Mouse (Mus musculus) adrenal gland, postnatal 4 days (tissue): ENCODE measurements at regions not wholly inside any gene's neighbourhood (a gene's known extent, or its start where the extent isn't known, plus 50 kb on each side); places are given as distances from the start of the nearest gene placed in this dataset.

Source experiments
- DNase-seq, 2 experiments: peaks; one replicate each; pipeline ENCODE4 v3.0.0; 2021 to 2022; ENCODE audit warnings: low spot score in 2 of 2, mixed read lengths in 2 of 2

GRCm38 (mm10) chr2:131674872-131675271 is 112.8 kb upstream of the Adra1d start:
- no peak for DNase-seq

- no peak for DNase-seq
Measured at GRCm38 (mm10) chr2:131673351-131673750, 111.3 kb upstream of the Adra1d start.

- DNase-seq: no peak
Measured at GRCm38 (mm10) chr2:131672646-131673045, 110.6 kb upstream of the Adra1d start.

DNA sequence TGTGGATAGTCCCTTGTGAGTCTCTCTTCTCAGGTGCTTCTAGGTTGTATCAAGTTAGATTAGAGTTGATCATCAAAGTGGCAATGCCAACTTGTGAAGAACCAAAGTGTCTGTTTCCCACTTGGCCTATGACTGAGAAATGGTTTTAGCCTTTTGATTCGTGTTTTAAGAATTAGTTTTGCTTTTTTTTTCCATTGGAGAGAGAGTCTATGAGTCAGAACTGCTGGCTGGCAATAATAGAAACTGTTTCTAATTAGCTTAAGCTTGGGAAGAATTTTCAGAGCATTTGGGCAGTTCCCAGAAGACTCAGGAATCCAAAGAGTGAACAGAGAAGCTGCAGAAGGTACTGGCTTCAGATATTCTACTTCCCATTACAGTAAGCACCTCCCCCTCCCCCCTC is 110.1 kb upstream of the Adra1d start:
- DNase-seq: no peak

DNA sequence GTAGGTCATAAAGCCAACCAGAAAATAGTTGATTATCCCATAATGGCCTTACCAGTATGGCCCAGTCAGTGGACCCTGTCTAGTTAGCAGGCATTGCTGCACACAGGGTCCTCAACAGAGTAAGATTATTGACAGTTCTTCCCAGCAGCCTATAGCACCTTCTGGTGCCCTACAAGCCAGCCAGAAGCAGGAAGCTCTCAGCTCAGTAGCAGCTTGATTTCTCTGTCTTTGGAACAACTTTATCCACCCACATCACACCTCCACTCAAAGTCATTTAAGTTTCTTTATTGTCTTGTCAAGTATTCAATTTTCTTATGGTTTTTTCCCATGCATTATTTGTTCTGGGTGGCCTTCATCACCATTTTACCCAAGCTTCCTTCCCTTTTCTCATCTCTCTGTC is 108.8 kb upstream of the Adra1d start:
- no peak for DNase-seq

- no peak for DNase-seq
Measured at GRCm38 (mm10) chr2:131667874-131668273, 105.8 kb upstream of the Adra1d start.

GRCm38 (mm10) chr2:131666841-131667364 is 104.8 kb upstream of the Adra1d start:
- DNase-seq: no peak

GRCm38 (mm10) chr2:131664575-131664974 is 102.5 kb upstream of the Adra1d start:
- DNase-seq: no peak

DNA sequence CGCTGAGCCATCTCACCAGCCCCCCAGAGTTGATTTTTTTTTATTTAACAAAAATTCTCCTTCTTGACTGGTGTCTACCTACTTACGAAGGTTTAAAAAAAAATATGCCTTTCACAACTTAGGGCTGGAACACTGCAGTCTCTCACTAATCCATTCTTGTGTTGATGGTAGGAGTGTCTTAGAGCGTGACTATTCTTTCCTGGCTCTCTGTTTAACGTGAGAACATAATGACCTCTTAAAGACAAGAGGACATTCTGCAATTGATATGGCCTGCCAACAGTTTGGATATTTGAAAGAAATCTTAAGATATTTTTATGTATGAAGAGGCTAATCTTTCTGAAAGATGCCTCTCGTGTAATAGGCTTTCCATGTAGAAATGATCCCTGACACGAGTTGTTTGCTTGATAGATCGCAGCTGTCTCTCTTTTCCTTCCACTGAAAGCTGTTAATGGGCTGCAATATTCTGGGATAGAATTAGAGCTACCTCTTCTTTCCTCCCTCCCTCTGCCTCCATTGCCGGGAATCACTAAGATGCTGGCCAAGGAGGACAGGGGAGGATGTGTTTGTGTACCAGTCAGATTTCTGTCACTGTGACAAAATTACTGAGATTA is 101.2 kb upstream of the Adra1d start:
- no peak for DNase-seq

GRCm38 (mm10) chr2:131652197-131652596 is 90.1 kb upstream of the Adra1d start:
- no peak for DNase-seq

GRCm38 (mm10) chr2:131650611-131651153 is 88.6 kb upstream of the Adra1d start:
- no peak for DNase-seq

GRCm38 (mm10) chr2:131644166-131644858 is 82.2 kb upstream of the Adra1d start:
- no peak for DNase-seq

GRCm38 (mm10) chr2:131642456-131642855 is 80.4 kb upstream of the Adra1d start:
- DNase-seq: no peak

DNA sequence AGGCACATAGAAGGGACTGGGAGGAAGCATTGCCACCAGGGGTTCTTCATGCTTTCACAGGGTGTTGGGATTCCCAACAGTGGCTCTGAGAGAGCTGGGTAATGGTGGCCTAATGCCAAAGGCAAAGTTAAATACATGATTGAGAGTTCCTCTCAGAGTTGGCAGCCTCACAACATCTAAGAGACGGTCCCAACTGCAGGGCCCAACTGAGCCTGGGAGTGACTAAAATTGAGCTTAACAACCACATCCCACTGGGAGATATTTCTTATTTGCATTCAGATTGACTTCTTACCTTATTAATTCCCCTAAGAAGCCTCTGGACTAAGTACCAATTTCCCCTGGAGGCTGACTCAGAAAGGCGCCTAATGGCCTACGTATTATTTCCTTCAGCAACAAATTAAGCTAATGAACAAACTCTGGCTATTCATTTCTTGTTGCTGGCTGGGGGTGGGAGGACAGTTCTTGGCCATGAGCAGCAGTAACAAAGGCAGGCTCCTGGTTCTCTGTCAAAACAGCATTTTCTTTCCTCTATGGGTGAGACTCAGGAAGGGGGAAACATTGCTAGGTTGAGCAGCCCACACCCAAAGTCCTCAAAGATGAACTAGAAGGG is 77.0 kb upstream of the Adra1d start:
- DNase-seq: no peak

GRCm38 (mm10) chr2:131635791-131636190 is 73.7 kb upstream of the Adra1d start:
- DNase-seq: no peak

- DNase-seq: no peak
Measured at GRCm38 (mm10) chr2:131617916-131618315, 55.8 kb upstream of the Adra1d start.

DNA sequence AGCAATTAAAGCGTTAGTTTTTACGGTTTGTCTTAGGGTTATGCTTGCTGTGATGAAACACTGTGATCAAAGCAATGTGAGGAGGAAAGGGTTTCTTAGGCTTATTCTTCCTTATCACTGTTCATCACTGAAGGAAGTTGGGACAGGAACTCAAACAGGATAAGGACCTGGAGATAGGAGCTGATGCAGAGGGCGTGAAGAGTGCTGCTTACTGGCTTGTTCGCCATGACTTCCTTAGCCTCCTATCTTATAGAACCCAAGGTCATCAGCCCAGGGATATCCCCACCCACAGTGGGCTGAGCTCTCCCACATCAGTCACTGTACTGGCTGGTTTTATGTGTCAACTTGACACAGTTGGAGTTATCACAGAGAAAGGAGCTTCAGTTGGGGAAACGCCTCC is 50.4 kb upstream of the Adra1d start:
- no peak for DNase-seq
